ENCODE assay signal across 12 mouse cellular contexts in genomic region chr2:66069454-66069853, GRCm38 (mm10).
"Had no signal": no experiment of that assay in that cellular context is flagged by ENCODE, and none has a peak within 500 bp of the region (broad histone marks: within the 10 kb centered on the region; RNA-seq: fewer than 3 reads in every experiment).

No protein-coding gene starts in this region.

- H3K4me2 ChIP-seq: kidney, embryonic 15.5 days; limb, embryonic 13.5 days; liver, embryonic 11.5 days; neural tube, embryonic 12.5 days had no signal

- H3K27me3 ChIP-seq: kidney, embryonic 15.5 days; limb, embryonic 13.5 days; neural tube, embryonic 12.5 days had no signal

- H3K9me3 ChIP-seq: kidney, embryonic 15.5 days; limb, embryonic 13.5 days; midbrain, embryonic 10.5 days; neural tube, embryonic 12.5 days had no signal

- ATAC-seq: lung, postnatal 0 days had no signal

- H3K27ac ChIP-seq: kidney, embryonic 15.5 days; limb, embryonic 13.5 days; midbrain, embryonic 10.5 days; neural tube, embryonic 12.5 days had no signal

- H3K9ac ChIP-seq: kidney, embryonic 15.5 days; limb, embryonic 13.5 days; neural tube, embryonic 12.5 days had no signal

- H3K36me3 ChIP-seq: kidney, embryonic 15.5 days; limb, embryonic 13.5 days; midbrain, embryonic 10.5 days; neural tube, embryonic 12.5 days had no signal

- DNase-seq: kidney, adult 2 months; kidney, postnatal 14 days; lung, postnatal 36 days; midbrain, embryonic 14.5 days; right cerebral cortex, postnatal 14 days; thymus, postnatal 36 days had no signal

- H3K4me3 ChIP-seq: kidney, embryonic 15.5 days; limb, embryonic 13.5 days; midbrain, embryonic 10.5 days; neural tube, embryonic 12.5 days had no signal

- H3K4me1 ChIP-seq: kidney, embryonic 15.5 days; limb, embryonic 13.5 days; neural tube, embryonic 12.5 days had no signal
